Mouse (Mus musculus) kidney, adult 8-10 months (tissue): ENCODE measurements around the gene Mta1.

Source experiments
- DNase-seq, 2 experiments: peaks; one replicate each; pipeline ENCODE4 v3.0.0; 2022

Mta1 gene

DNA sequence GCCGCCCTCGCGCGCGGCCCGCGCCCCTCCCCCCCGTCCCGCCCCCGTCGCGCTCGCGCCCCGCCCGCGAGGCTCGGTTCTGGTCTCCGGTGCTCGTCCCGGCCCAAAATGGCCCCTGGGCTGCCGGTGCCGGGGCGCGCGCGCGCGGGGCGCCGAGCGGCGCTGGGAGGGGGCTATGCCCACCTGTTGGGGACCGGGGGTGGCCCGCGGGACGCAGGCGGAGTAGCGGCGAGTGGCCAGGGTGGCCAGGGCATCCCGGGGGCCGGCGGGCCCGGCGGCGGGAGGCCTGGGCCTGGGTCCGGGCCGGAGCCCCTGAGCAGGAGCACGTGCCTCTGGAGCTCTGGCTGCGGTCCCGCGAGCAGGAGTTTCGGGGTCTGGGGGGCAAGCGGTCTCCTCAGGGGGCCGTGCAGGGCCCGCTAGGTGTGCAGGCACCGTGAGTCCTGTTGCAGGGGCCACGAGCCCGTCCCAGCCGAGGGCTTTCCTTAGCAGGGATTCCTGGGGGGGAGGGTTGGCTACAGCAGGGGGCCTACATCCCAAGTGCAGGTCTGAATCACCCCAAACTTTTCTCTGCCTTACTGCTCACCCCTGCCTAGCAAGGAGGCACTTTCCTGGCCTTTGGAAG, 563 bp downstream of the Mta1 start:
- no peak for DNase-seq

DNA sequence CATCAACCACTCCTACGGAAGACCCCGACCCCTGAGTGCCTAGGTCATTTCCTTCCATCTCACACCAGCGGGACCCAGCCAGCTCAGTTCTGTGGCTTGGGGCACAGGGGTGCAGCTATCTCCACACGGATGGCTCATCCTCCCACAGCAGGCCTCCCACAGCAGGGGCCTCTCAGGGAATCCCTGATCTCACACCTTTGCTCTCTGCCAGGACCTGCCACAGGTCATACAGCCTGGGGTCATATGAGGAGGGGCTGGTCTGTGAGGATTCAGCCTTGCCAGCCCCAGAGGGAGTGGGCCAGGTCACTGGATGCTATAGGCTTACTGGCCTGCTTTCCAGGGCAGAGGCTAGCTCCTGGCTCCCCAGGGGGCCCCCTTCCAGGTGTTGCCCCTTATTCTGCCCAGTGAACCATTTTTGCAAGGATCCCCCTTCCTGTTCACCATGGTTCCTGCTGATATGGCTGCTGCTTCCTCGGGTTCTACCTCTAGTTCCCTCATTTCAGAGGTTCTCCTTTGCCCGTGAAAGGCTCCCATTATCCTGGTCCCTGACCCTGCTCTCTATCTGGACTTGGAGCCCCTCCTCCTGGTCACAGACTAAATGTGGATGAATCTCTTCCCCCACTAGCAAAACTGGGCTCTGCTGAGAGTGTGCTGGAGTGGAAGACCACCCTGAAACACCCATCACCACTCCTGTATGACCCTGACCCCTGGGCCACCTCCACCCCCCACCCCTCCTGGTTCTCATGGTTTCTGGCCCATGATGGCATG, 1.6 kb downstream of the Mta1 start:
- DNase-seq, result no peak

DNA sequence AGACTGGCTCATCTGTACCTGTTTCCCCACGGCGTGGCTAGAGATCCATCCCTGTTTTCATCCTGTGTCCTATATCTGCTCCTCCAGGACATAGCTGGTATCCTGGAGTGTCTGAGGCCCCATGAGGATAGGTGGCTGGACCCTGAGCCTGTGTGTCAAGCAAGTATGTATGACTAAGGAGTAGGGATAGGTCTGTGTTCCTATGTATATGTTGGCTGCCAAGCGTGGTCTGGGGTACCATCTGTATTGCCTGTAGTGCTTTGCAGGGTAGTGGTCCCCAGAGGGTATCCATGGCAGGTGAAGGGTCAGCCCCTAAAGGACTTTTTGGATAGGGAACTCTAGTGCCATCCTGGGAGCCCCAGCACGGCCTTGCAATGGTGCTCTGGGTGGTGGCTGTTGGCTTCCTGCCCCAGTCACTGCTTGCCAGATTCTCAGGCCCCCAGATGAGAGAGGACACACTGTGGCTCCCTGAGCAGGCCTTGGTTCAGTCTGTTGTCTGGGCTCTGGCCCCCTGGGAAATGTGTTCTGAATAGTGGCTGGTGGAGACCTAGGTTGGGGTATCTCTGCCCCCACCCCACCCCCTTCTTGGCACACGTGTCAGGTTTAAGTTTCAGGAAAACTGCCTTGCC, 2.5 kb downstream of the Mta1 start:
- DNase-seq, result peak in 1 of 2 experiments; percentile 26

DNA sequence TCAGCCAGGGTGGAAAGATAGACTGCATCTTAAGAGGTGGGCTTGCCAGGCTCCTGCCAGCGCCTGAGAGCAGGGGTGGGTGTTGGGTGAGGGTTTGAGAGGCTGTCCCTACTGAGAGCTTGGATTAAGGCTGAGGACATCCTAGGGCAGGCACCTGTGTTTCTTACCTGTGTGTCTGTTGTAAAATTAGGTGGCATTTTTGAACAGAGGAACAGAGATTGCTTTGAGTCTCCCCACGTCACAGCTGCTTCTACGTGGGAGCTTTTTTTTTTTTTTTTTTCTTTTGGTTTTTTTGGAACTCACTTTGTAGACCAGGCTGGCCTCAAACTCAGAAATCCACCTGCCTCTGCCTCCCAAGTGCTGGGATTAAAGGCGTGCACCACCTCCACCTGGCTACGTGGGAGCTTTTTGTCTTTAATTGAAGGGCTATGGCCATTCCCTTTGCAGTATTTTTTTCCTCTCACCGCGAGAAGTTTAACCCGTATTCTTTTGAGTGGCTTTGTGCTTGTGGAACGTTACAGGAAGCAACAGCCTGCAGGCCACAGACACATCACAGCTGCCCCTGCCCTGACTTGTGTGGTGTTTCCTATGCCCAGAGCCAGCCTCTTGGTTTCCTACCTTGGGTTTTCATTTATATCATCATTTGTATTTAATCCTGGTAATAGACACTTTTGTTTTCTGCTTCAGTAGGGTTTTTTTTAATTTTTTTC, 3.3 kb downstream of the Mta1 start:
- no peak for DNase-seq

GRCm38 (mm10) chr12:113102461-113102860, 4.4 kb downstream of the Mta1 start:
- DNase-seq, result peak; percentile 39 to 60

- DNase-seq, result peak; percentile 18 to 30
Observed at GRCm38 (mm10) chr12:113103846-113104451, 5.9 kb downstream of the Mta1 start.

- no peak for DNase-seq
Observed at GRCm38 (mm10) chr12:113106386-113106785, 8.3 kb downstream of the Mta1 start.

DNA sequence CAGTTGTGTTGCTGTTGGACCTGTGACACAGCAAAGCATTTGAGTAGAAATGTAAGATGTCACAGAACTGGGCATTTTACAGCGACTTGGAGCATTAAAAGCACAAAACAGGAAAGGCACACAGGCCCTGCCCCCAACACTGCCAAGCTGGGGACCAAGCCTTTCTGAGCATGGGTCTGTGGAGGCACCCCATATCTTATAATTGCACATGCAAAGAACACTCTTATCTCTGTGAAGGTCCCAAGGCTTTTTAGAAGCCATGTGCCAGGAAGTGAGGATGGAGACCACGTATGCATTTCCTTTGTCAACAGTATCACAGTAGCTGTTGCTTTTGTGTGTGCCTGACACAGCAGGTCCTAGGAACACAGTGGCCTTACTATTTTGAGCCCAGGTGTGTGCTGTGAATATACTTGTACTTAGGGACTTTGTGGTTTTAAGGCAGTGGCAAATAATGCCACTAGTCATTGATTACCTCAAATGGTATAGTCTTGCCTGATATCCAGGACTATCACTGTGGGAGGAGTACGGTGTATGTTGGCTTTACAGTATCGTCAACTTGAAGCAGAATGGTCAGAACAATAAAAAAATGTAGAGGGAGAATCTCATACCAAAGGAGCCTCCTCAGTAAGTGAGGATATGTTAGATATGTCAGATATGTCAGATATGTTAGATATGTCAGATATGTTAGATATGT, 9.5 kb downstream of the Mta1 start:
- DNase-seq, result no peak

- no peak for DNase-seq
Observed at GRCm38 (mm10) chr12:113108528-113109283, 10.6 kb downstream of the Mta1 start.

GRCm38 (mm10) chr12:113109801-113110200, 11.7 kb downstream of the Mta1 start:
- DNase-seq, result no peak

- no peak for DNase-seq
Observed at GRCm38 (mm10) chr12:113114141-113114540, 16.1 kb downstream of the Mta1 start.

GRCm38 (mm10) chr12:113114856-113115538, 16.9 kb downstream of the Mta1 start:
- DNase-seq, result no peak

- peak; percentile 59 to 77 for DNase-seq
Observed at GRCm38 (mm10) chr12:113119516-113120410, 21.7 kb downstream of the Mta1 start.

DNA sequence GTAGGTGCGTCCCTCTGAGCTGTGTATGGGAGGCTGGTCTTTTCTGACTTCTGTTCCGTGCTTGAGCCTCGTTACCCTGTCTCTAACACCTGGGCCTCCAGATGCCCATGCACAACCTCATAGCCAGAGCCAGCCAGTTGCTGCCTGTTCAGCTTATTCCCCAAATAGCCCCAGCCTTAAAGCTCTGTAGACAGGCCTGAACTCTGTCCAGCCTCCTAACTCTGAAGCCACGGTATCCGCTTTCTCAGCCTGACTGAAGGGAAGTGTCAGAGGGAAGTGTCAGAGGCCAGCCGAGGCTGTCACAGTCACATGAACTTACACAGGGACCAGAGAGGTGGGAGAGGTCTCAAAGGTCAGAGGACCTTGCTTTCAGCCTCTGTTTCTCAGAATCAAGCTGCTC, 26.6 kb downstream of the Mta1 start:
- no peak for DNase-seq

- no peak for DNase-seq
Observed at GRCm38 (mm10) chr12:113130732-113131131, 32.7 kb downstream of the Mta1 start.

GRCm38 (mm10) chr12:113131601-113132000, 33.5 kb downstream of the Mta1 start:
- no peak for DNase-seq

DNA sequence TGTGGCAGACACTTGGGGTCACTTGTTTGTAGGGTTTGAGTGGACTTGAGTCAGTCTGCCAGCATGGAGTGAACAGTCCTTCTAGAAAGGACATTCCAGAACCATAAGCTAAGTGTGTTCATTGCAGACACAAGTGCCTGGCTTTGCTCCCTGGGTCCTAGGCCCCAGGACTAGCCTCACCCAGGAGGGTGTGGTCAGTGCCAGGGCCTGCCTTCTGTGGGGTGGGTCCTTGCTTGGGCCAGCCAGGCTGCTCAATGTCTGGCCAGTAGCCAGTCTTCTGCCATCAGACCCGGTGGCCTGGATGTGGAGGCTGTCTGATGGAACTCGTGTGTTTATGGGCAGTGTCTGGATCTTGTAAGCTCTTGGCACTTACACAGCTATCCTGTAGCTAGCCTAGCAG, 34.5 kb downstream of the Mta1 start:
- DNase-seq, result peak; percentile 30 to 50

DNA sequence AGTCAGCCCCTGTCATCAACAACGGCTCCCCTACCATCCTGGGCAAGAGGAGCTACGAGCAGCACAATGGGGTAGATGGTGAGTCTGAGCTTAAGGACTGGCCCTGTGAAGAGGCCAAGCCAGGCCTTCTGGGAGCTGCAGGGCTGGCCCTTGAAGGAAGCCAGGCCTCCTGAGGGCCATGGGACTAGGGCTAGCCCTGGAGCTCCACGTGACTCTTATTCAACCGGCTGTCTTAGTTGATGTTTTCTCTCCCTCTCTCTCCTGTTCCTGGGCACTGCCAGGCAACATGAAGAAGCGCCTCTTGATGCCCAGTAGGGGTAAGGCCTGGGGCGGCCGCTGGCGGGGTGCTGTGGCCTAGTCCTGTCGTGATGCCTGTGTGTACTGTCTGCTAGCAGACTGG, 35.2 kb downstream of the Mta1 start:
- no peak for DNase-seq

GRCm38 (mm10) chr12:113133861-113134403, 35.9 kb downstream of the Mta1 start:
- no peak for DNase-seq

GRCm38 (mm10) chr12:113134502-113134901, 36.4 kb downstream of the Mta1 start:
- DNase-seq, result no peak
